Mouse (Mus musculus) ES-E14 (cell line): ENCODE results near the gene Olfr695.
"Not testable (repeated sequence)": the region's sequence is repeated elsewhere in the genome, so short reads cannot be mapped to it uniquely, and the experiment has no call there.

ENCODE experiments used
- CHD2 ChIP-seq: IDR thresholded peaks from 2 replicates; pipeline ENCODE4 v1.6.1; 2014; ENCODE audit warnings: mild to moderate bottlenecking, low read depth, low read length, inconsistent platforms
- MAFK ChIP-seq: IDR thresholded peaks from 2 replicates; pipeline ENCODE4 v1.6.1; 2014; ENCODE audit warnings: mild to moderate bottlenecking, low read depth, low read length, inconsistent platforms; ENCODE audit not compliant: insufficient read depth
- ZC3H11A ChIP-seq: IDR thresholded peaks from 2 replicates; pipeline ENCODE4 v1.6.1; 2012; ENCODE audit warnings: low read depth, mild to moderate bottlenecking, inconsistent platforms, low read length, borderline replicate concordance
- ZNF384 ChIP-seq: IDR thresholded peaks from 2 replicates; pipeline ENCODE4 v1.6.1; 2012; ENCODE audit warnings: low read depth, low read length, inconsistent platforms

GRCm38 (mm10) chr7:106725654-106726053 is 9.5 kb upstream of the Olfr695 start:
- not testable (repeated sequence) for TF ChIP-seq ZNF384, ZC3H11A, CHD2, MAFK
